Mouse (Mus musculus): ENCODE measurements around the gene Cln5. TPM values are rescaled to one million over a fixed set of nuclear protein-coding genes. Genes with fewer than 3 reads are reported as not detected.

Cln5 gene
- 12.2 and 13.2 TPM in 2 replicates for polyA plus RNA-seq (2012; rRNA removed)

DNA sequence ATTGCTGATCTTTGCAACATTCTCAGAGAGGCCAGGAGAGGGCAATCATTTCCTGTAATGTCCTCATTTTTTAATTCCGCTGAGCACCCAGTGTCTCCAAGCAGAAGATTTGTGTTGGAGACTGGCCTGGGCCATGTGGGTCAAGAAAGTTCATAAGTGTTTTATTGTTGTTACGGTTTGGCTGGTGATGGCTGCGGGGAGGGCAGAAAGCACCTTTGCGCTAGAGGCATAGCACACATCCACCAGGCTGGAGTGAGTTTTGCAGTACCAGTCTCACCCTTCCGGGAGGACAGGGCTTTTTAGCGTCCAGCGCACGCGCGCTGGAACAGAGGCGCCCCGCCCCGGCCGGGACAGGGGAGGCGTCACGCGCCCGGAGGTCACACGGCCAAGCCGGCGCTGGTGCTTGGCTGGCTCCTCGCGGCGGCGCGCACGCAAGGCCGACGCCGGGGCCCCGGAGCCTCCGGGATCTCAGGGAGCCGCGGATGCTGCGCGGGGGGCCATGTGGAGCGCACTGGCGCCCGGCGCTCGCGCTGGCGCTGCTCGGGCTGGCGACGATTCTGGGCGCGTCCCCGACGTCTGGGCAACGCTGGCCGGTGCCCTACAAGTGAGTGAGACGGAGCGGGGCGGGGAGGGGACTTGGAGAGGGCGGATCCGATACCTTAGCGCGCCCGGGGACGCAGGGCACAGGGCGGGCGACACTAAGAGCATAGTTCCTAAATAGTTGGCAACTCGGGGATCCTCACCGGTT is at the start of gene Cln5:
TSS of gene Cln5 (plus strand) at position 353 of the 748 bp plus-strand sequence.
- peak within 1 kb of the TSS; percentile 96 for H3K4me3 ChIP-seq (ENCODE audit: insufficient read depth, low read length)
- peak within 1 kb of the TSS; percentile 90 for H3K27ac ChIP-seq (ENCODE audit: insufficient read depth, low read length)
- H3K4me1 ChIP-seq (ENCODE audit: control insufficient read depth, insufficient read depth, low read length), result peaks cover 2% of the 10 kb centered on the region; the same call in 1 of the 2 replicates
- TF ChIP-seq POLR2A (IDR thresholded peaks at IDR 0.05; ENCODE audit: extremely low read depth, insufficient read depth, low read length) (peak; percentile 91), CTCF (IDR thresholded peaks at IDR 0.05; ENCODE audit: extremely low read depth, insufficient read depth, low read length) (no peak)

- H3K27ac ChIP-seq (ENCODE audit: insufficient read depth, low read length), result no peak overlapping the region
These were observed 40.8 kb upstream of the Cln5 start for GRCm38 (mm10) chr14:103029203-103029602.

DNA sequence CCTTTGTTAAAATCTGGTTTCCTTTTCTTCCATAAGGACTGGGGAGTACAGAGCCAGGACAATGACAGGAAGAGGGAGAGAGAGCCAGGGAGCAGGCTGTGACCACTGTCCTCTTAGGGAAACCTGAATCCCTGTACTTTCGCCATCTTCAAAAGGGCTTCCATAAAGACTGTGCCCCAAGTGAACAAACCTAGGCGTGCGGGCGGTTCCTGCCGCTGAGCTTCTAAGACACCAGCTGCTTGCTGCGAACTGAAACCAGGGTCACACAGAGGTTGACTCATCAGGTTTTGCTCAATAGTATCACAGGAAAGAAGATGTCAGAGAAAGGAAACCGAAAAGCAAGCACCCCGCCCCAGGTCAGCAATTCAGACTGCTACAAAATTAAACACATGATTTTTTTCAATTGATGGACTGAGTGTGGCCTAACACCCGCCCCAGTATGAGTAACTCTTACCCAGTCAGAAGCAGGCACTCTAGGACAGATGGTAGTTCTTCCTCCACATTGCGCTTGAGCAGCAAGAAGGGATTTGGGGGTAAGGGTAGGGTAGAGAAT is 36.7 kb upstream of the Cln5 start:
- Histone ChIP-seq H3K27ac (ENCODE audit: insufficient read depth, low read length) (no peak overlapping the region), H3K4me3 (ENCODE audit: insufficient read depth, low read length) (no peak overlapping the region), H3K4me1 (ENCODE audit: control insufficient read depth, insufficient read depth, low read length) (no peaks in the 10 kb centered on the region)
- TF ChIP-seq CTCF (IDR thresholded peaks at IDR 0.05; ENCODE audit: extremely low read depth, insufficient read depth, low read length) (no peak), POLR2A (IDR thresholded peaks at IDR 0.05; ENCODE audit: extremely low read depth, insufficient read depth, low read length) (no peak)

More at GRCm38 (mm10) chr14:103029203-103029602, 40.8 kb upstream of the Cln5 start:
- H3K4me1 ChIP-seq (ENCODE audit: control insufficient read depth, insufficient read depth, low read length), result no peaks in the 10 kb centered on the region
- H3K4me3 ChIP-seq (ENCODE audit: insufficient read depth, low read length), result no peak overlapping the region
- TF ChIP-seq CTCF (IDR thresholded peaks at IDR 0.05; ENCODE audit: extremely low read depth, insufficient read depth, low read length) (no peak), POLR2A (IDR thresholded peaks at IDR 0.05; ENCODE audit: extremely low read depth, insufficient read depth, low read length) (no peak)

GRCm38 (mm10) chr14:103034076-103034475 is 35.9 kb upstream of the Cln5 start:
- Histone ChIP-seq H3K27ac (ENCODE audit: insufficient read depth, low read length) (no peak overlapping the region), H3K4me3 (ENCODE audit: insufficient read depth, low read length) (no peak overlapping the region), H3K4me1 (ENCODE audit: control insufficient read depth, insufficient read depth, low read length) (no peaks in the 10 kb centered on the region)
- TF ChIP-seq CTCF (IDR thresholded peaks at IDR 0.05; ENCODE audit: extremely low read depth, insufficient read depth, low read length) (no peak), POLR2A (IDR thresholded peaks at IDR 0.05; ENCODE audit: extremely low read depth, insufficient read depth, low read length) (no peak)

GRCm38 (mm10) chr14:103037016-103037415 is 33.0 kb upstream of the Cln5 start:
- TF ChIP-seq POLR2A (IDR thresholded peaks at IDR 0.05; ENCODE audit: extremely low read depth, insufficient read depth, low read length) (no peak), CTCF (IDR thresholded peaks at IDR 0.05; ENCODE audit: extremely low read depth, insufficient read depth, low read length) (no peak)
- H3K27ac ChIP-seq (ENCODE audit: insufficient read depth, low read length), result no peak overlapping the region

GRCm38 (mm10) chr14:103046677-103047076 is 23.3 kb upstream of the Cln5 start, which contains the start of gene Acod1:
Gene Acod1 (plus strand): TSS chr14:103046977.
- no peaks in the 10 kb centered on the region for H3K4me1 ChIP-seq (ENCODE audit: control insufficient read depth, insufficient read depth, low read length)
- no peak for TF ChIP-seq CTCF (IDR thresholded peaks at IDR 0.05; ENCODE audit: extremely low read depth, insufficient read depth, low read length)
- TF ChIP-seq POLR2A (IDR thresholded peaks at IDR 0.05; ENCODE audit: extremely low read depth, insufficient read depth, low read length), result no peak
- H3K4me3 ChIP-seq (ENCODE audit: insufficient read depth, low read length), result no peak within 1 kb of the TSS
- no peak within 1 kb of the TSS for H3K27ac ChIP-seq (ENCODE audit: insufficient read depth, low read length)

More at GRCm38 (mm10) chr14:103037016-103037415, 33.0 kb upstream of the Cln5 start:
- Histone ChIP-seq H3K4me3 (ENCODE audit: insufficient read depth, low read length) (no peak overlapping the region), H3K4me1 (ENCODE audit: control insufficient read depth, insufficient read depth, low read length) (no peaks in the 10 kb centered on the region)

DNA sequence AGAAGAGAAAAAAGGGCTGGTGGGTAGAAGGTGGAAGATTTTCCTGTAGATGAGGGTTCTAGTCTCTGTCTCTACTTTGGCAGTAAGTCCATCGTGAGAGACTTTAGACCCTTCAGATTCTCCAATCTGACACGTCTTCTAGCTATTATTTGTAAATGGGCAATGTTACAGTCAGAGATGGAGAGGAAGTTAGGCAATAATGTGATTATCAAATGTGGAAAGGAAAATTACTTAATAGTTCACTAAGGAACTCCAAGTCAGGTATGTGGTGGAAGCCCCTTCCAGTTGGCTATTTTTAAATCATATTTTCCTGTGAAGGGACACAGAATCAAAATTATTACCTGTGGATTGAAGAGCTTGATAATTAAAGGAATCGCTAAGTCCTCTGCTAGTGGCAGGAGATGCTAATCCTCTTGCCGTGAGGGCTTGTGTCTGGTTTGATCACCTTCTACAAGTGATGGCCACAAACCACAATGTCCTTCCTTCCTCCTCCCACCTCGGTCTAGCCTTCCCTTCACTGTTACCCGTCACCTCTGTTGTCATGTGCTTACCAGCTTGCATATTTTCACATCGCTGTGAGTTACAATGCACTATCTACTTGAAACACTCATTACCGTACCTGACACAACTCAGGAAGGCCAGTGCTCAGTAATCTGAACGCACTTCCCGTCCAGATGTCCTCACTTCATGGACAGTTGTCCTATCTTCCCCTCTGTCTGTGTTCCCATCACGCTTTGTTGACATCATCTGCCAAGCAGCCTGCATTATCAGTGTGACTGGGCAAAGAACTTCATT is 21.5 kb upstream of the Cln5 start:
- no peak overlapping the region for H3K27ac ChIP-seq (ENCODE audit: insufficient read depth, low read length)
- no peaks in the 10 kb centered on the region for H3K4me1 ChIP-seq (ENCODE audit: control insufficient read depth, insufficient read depth, low read length)
- TF ChIP-seq POLR2A (IDR thresholded peaks at IDR 0.05; ENCODE audit: extremely low read depth, insufficient read depth, low read length), result no peak
- TF ChIP-seq CTCF (IDR thresholded peaks at IDR 0.05; ENCODE audit: extremely low read depth, insufficient read depth, low read length), result no peak
- H3K4me3 ChIP-seq (ENCODE audit: insufficient read depth, low read length), result no peak overlapping the region

- no peaks in the 10 kb centered on the region for H3K4me1 ChIP-seq (ENCODE audit: control insufficient read depth, insufficient read depth, low read length)
- peak; percentile 99 for TF ChIP-seq CTCF (IDR thresholded peaks at IDR 0.05; ENCODE audit: extremely low read depth, insufficient read depth, low read length)
- no peak for TF ChIP-seq POLR2A (IDR thresholded peaks at IDR 0.05; ENCODE audit: extremely low read depth, insufficient read depth, low read length)
- H3K27ac ChIP-seq (ENCODE audit: insufficient read depth, low read length), result no peak overlapping the region
- H3K4me3 ChIP-seq (ENCODE audit: insufficient read depth, low read length), result no peak overlapping the region
These were observed 18.8 kb upstream of the Cln5 start for GRCm38 (mm10) chr14:103051159-103051769.

DNA sequence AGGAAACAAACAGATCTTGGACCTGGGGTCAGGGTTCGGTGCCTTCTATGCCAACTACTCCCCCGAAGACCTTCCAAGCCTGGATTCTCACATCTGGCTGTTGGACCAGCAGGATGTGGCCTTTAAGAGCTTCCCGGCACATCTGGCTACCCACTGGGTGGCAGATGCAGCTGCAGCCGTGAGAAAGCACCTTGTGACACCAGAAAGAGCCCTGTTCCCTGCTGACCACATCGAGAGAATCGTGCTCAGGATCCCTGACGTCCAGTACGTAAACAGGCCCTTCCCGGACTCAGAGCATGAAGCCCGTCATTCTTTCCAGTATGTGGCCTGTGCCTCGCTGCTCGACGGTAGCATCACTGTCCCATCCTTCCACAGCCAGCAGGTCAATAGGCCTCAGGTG is 15.3 kb upstream of the Cln5 start:
- TF ChIP-seq POLR2A (IDR thresholded peaks at IDR 0.05; ENCODE audit: extremely low read depth, insufficient read depth, low read length) (no peak), CTCF (IDR thresholded peaks at IDR 0.05; ENCODE audit: extremely low read depth, insufficient read depth, low read length) (no peak)
- H3K27ac ChIP-seq (ENCODE audit: insufficient read depth, low read length), result no peak overlapping the region
- no peaks in the 10 kb centered on the region for H3K4me1 ChIP-seq (ENCODE audit: control insufficient read depth, insufficient read depth, low read length)
- H3K4me3 ChIP-seq (ENCODE audit: insufficient read depth, low read length), result no peak overlapping the region

Data from cortical plate, adult 2 months (tissue).